Mouse (Mus musculus) megakaryocyte, embryonic 14.5 days (primary cell): ENCODE results near the gene Mfap2.

Experiments used
- FLI1 ChIP-seq: IDR thresholded peaks from 2 replicates; pipeline ENCODE4 v1.6.1; 2012; ENCODE audit warnings: low read length, inconsistent platforms, mixed read lengths
- GATA1 ChIP-seq: IDR thresholded peaks from 3 replicates; pipeline ENCODE4 v1.6.1; 2012; ENCODE audit warnings: mixed read lengths, low read length, inconsistent platforms, borderline replicate concordance

DNA sequence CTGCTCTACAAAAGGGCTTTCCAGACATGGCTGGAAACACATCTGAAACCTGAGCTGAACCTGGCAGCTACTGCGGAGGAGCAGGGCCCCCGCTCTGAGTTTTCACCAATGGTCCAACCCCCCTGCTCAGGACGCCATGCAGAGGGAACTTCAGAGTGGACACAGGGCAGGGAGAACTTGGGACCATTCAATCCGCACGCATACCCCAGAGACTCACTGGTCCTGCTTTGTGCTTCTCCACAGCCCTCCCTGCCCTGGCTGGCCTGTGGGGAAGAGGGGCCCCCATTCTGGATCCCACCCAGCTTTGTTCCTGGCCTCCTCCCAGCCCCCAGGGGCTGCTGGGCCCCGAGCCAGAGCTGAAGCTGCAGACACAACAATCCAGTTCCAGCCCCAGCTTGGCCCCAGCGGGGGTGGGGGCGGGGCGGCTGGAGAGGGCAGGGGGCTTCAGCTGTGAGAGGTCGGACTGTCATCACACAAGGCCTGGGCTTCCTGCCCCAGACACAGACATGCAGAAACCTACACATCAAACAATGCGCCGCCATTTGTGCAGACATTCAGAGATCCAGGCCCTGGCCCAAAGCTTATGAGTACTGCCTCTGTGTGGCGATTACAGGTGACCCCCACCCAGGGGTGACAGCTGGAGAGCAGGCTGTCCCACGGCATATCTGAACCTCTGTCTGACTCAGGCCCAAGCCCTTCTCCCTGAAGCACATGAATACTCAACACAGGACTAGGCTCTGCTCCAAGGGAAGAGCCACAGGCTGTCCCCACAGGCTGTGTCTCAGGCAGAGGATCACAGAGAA is 10.8 kb downstream of the Mfap2 start:
- TF ChIP-seq GATA1 (no peak), FLI1 (no peak)
